Mouse (Mus musculus) MEL (cell line): Measurements from ENCODE around the gene Cdk12.

ENCODE experiments used
- CTCF ChIP-seq, 3 experiments: IDR thresholded peaks in 2 of 3; conservative IDR thresholded peaks in 1 of 3; 2 replicates each; pipeline ENCODE4 v1.5.1; 2011 to 2012; ENCODE audit warnings: low read length in 3 of 3, low read depth in 2 of 3, mild to moderate bottlenecking in 2 of 3, improper control_type of control experiment in 1 of 3, inconsistent platforms in 1 of 3, mixed read lengths in 1 of 3, moderate library complexity in 1 of 3; ENCODE audit not compliant: control insufficient read depth in 1 of 3, insufficient read depth in 1 of 3, poor library complexity in 1 of 3, severe bottlenecking in 1 of 3
- MAFK ChIP-seq: IDR thresholded peaks from 2 replicates; pipeline ENCODE4 v1.6.1; 2011; ENCODE audit warnings: low read depth, mild to moderate bottlenecking, low read length, improper control_type of control experiment, borderline replicate concordance

- TF ChIP-seq CTCF (IDR thresholded peaks at IDR 0.05 in 2 of 3, conservative IDR thresholded peaks at IDR 0.05 in 1 of 3; ENCODE audit: control insufficient read depth in 1 of 3, insufficient read depth in 1 of 3, low read depth in 2 of 3, low read length in 3 of 3, poor library complexity in 1 of 3, severe bottlenecking in 1 of 3) (no peak), MAFK (no peak)
These were observed 95.8 kb downstream of the Cdk12 start for GRCm38 (mm10) chr11:98298484-98299205.
